Mouse (Mus musculus) thymus, adult 2 months (tissue): ENCODE measurements around the gene Itgb8.

Source experiments
- CTCF ChIP-seq: fragments of 200-500 bp; IDR thresholded peaks from 2 replicates; pipeline ENCODE4 v1.5.1; 2012; ENCODE audit warnings: mild to moderate bottlenecking, control low read depth, low read length, moderate library complexity, borderline replicate concordance; ENCODE audit not compliant: control insufficient read depth, poor library complexity, insufficient read depth; ENCODE audit errors: extremely low read depth
- POLR2A ChIP-seq: fragments of 200-500 bp; IDR thresholded peaks from 2 replicates; pipeline ENCODE4 v1.6.1; 2012; ENCODE audit warnings: mild to moderate bottlenecking, low read length, control low read depth, moderate library complexity; ENCODE audit not compliant: control insufficient read depth, poor library complexity, insufficient read depth; ENCODE audit errors: extremely low read depth

GRCm38 (mm10) chr12:119182215-119182924 is 56.2 kb downstream of the Itgb8 start:
- TF ChIP-seq POLR2A = no peak
- TF ChIP-seq CTCF = no peak
